Mouse (Mus musculus): ENCODE results near the gene Tmtc2.

Tmtc2 gene

DNA sequence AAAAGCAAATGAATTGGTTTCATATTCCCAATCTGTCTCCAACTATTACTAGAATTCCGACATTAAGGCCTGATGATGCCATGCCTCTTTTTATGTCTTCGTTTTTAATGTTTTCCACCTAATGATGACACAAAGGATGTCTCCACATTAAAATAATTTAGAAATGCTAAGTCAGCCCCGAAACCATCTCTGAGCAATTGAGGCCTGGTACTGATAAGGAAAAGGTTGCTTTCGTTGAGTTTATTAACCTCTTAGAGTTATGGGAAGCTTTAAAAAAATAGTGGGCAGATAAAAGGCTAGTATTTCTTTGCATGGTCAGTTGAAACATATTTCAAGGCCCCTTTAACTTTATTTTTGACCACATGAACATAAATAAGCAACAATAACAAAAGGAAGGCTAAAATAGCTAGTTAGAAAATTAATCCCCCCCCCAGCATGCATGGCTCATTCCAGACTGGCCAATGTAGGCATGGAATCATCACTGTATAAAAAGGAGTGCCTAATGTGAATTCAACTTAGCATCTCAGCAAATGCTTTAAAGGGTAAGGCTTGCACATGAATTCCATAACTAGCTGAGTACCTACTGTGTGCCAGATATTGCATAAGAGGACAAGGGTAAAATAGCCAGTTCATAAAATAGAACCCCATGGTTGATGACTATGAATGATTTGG, 168.3 kb downstream of the Tmtc2 start:
- no peak for DNase-seq

DNA sequence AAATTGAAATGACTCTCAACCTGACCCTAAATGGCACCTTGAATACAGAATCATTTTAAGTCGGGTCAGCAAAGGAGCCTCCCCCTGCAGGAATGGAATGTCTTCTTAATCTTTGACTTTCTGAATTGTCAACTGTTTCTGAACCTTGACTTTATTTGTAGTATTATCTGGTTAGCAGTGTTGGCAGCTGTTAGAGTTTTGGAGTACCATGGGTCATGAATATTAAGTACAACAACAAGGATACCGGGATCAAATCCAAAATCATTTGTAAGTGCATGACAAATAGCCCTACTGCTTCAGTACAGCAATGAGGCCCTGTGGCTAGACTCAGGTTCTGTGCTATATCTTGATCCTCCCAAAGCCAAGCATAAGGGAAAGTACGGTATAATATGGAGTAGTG, 170.3 kb downstream of the Tmtc2 start:
- DNase-seq = no peak

DNA sequence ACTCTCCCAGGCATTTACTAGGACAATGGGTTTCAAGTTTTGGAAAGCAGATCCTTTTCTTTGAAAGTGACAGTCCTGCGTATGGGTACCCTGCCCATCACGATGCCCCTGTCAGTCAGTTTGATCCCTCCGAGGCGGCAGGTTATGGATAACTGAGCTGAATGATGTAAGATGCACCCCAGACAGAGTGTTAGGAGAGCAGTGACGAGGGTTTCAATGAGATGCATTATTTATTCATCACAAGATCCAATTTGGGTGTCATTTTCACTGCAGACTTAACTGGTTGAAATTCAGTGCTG, 171.8 kb downstream of the Tmtc2 start:
- DNase-seq = no peak

DNA sequence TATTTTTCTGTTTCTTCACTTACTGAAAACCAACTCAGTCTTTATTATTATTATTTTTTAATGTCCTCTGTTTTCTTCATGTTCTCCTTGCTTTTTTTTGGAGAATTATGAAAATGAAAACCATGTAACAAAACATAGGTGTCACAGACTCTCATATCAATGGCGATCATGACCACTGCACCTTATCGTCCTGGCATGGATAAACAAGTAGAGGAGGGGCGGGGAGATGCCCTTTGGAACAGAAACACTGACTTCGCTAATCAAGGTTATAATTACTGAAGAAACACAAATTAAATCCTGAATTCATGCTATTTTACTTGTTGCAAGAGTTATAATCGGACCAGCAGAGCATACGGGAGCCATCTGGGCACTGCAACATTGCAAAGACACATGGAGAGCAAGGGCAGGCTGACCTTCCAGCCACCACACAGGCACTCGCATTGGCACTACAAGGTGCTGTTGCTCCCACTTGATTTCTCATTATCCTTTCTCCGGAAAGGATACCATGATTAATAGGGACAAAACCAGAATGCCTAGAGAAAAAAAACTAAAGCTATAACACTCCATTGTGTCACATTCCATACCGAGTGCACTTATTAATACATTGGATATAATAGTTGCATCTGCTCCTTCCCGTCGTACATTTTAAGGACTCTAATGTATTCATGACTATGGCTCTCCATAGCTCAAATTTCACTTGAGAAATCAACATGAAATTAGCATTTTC, 172.3 kb downstream of the Tmtc2 start:
- DNase-seq = peak; percentile 21

DNA sequence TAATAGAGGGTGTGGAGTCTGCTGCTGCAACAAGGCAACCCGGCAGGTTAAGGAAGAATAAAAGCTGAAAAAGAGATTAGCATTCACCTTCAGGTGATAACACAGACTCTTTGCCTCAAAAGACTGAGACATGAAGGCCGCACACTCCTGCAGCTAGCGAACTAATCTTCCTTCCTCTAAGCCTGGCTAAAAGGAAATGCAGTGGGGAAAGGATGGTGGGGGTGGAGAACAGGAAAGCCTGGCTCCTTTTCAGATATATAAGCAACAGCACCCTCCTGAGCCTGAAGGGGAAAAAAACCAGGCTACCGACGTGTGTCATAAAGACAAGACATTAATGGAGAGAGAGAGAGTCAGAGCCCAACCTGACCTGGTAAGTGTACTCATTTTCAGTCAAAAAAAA, 174.9 kb downstream of the Tmtc2 start:
- DNase-seq = no peak

DNA sequence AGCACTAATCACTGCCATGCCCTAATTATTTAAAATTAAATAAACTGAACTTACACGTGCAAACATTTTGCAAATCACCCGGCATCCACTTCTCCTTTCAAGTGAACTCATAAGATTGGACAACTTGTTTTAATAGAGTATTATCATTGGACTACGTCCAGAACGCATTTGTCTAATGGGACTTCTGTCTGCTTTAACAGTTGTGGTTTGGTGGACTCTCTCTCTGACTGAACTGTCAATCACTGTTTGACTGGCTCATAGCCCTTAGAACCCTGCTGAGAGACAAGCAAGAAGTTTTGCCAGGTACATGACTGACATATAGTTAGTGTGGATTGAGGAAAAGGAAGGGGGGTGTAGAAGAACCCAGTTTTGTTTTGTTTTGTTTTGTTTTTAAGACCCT, 190.2 kb downstream of the Tmtc2 start:
- DNase-seq = peak; percentile 91

DNA sequence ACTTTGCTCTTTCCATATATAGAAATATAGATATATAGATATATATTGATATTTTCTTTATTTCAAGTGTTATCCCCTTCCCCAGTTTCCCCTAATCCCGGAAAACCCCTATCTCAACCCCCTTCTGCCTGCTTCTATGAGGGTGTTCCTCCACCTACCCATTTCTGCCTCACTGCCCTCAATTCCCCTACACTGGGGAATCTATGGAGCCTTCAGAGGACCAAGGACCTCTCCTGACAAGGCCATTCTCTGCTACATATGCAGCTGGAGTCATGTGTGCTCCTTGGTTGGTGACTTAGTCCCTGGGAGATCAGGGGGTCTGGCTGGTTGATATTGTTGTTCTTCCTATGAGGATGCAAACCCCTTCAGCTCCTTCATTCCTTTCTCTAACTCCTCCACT, 192.5 kb downstream of the Tmtc2 start:
- peak; percentile 48 for DNase-seq

DNA sequence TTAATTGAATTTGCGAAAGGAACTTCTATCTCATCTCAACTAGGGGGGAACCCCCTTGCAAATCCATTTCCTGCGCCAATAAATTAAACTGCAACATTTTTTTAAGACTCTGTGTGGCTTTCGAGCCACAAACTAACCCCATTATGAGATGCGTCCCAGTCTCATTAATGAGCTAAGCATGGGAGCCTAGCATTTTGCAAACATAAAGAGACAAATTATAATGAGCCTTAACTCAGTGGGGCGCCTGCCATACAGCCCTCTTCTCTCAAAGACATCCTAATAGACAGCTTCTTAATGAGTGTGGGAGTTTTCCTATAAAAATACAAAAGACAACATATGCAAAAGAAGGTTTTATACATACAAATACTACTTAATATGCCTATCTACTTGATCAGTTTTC, 193.0 kb downstream of the Tmtc2 start:
- peak; percentile 96 for DNase-seq

DNA sequence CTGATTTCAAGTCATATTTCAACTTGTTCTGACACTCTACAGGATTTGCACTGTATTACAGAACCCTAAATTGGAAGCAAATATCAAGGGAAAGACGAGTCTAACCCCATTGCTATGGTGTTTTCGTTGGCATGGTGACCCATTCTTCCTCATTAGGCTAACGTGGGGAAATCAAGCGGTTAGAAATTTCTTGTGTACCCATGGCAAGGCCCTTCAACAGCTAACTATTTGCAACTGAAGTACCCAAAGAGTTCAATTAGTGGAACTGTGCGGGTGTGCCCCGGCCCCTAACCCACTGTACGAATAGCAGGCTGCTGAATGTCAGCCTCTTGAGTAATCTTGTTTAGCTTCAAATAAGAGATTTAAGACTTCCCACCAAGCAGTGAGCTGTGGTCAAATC, 193.7 kb downstream of the Tmtc2 start:
- DNase-seq = peak; percentile 96

DNA sequence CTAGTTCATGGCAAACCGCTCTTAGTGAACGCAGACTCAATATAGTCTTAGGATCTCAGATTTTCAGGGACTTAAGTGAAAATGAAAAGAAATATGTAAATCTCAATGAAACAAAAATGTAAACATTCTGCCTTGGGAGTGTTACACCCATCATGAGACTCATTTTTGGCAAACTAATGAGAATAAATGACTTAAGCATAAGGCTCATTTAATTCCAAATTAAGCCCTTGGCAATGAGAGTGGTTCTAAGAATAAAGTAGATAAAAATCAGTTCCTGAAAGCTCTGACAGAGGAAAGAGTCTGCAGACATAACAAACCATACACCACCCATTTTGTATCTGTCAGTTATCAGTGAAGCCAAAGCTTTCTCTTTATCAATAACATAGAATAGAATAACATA, 196.5 kb downstream of the Tmtc2 start:
- no peak for DNase-seq

DNA sequence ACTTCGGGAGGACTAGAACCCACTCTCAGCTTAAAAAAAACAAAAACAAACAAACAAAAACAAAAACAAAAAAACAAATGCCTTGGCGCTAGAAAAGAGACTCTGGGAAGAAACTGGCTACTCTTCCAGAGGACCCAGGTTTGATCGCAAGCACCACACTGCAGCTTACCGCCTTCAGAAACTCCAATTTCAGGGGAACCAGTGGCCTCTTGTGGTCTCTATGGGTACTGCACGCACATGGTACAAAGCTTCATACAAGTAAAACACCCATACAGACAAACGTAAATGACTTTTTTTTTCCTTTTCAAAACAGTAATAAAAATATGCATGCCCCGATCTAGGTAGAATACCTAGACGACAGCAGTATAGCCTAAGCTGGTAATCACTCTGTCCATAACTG, 201.0 kb downstream of the Tmtc2 start:
- no peak for DNase-seq

DNA sequence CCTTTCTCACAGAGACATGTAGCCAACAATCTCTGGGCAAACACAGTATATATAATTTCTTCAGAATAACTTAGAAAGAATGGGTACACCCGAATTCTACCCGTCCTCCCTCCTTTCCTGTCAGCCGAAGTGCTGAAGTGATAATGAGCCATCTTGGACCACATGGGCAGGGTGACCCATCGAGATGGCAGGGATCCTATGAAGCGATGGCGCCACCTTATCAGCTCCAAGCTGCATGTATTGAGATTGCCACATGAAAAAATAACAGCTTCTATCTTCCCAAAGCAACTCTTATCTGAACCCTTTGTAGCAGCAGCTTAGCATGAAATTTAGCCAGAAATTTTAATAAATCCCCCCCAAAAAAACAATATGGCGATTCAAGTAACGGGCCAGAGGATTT, 206.0 kb downstream of the Tmtc2 start:
- no peak for DNase-seq

DNA sequence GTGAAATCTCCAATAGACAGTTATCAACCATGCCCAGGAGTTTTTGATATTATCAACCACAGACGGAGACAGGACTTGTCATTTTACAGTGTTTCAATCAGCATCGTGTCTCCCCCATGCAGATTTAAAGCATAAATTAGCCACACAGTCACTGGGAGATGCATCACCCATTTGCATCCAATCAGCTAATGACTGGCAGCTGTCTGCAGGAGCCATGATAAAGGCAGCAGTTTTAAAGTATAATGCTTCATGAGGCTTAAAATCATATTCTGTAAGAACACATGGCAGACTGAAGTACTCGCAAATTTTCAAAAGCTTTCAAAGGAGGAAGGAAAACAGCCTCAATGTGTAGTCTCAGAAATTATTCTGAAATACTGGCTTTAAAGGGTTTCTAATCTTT, 209.8 kb downstream of the Tmtc2 start:
- no peak for DNase-seq

DNA sequence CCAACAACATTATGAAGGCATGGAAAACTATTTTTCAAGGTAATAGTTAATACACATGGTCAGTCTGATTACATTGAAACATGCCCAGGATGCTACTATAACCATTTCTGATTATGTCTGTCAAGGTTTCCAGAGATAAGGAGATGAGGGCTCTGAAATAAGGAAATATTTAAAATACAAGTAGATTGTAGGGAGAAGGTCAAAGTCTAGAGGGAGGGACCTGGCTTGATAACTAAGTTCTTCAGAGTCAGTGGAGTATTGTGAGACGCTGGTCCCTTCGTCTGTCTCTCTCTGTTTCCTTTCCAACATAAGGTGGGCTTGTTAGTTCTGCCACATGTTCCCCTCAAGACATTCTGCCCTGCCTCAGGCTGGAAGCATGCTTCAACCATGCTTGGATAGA, 223.9 kb downstream of the Tmtc2 start:
- DNase-seq = no peak

DNA sequence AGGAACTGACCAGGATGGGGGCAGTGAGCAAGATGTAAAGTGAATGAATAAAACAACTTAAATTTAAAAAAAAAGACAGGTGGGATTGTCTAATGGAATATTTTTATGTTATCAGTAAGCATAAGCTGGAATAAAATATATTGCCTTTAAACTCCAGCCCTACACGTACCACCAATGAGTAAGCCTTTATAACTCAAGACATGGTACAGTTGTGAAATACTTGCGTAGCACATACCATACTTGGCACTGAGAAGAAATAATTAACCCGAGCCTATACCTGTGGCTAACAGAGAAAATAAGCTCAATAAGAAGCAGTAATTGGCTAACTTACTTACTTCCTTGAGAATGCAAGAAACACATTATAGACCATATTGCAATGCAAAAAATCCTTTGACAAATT, 228.3 kb downstream of the Tmtc2 start:
- DNase-seq = no peak

DNA sequence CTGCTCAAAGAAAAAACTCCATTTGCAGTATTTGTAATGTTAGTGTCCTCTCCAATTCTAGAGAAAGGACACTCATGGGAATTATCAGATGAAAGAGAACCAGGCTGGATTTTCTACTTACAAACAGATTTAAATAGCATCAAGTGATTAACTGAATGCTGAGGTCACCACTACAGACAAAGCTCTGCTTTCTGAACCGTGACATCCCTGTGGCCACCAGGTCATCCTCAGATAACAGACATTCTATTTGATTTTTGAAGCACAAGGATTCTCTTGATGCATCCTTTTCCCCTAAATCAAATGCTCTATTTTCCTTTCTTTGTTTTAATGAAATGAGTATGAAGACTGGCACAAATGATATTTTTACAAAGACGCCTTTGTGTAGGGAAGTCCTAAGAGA, 241.4 kb downstream of the Tmtc2 start:
- DNase-seq = peak; percentile 69

DNA sequence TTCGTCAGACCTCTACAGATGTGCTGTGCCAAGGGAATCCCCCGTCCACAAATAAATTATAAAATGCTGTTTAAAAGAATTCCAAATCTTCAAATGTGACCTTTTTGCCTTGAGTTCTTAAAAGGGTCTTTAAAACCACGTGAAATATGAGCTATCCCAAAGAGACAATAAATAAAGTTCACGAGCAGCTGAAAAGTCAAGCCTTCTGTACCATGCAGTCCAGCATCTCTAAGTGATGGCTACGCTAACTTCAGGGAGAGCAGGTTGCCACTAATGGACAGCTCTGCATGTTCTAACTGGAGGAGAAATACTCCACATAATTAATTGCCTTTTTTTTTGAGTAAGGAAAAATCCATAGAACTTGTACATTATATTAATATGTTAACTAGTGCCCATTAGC, 243.9 kb downstream of the Tmtc2 start:
- DNase-seq = no peak

DNA sequence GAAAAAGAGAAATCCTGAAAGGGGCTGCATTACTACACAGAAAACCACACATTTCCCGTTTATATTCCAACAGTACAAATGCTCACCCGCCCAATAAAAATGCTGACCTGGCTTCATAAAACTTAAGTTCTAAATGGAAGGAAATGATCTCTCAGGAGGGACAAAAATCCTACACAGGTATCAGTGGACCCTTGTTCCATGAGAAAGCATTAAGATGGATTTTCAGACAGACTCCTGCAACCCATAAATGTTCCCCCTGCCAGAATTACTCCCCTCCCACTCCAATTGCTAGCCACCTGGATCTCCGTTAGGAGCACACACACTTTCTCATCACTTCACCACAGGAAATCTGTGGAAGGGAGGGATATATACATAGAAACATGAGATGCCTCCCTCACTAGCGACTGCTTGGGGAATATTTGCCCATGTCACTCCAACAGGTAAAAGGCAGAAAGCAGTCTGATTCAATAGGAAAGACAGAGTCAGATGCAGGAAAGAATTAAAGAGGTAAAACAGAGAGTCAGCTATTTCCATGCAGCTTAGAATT, 250.5 kb downstream of the Tmtc2 start:
- DNase-seq = no peak

DNA sequence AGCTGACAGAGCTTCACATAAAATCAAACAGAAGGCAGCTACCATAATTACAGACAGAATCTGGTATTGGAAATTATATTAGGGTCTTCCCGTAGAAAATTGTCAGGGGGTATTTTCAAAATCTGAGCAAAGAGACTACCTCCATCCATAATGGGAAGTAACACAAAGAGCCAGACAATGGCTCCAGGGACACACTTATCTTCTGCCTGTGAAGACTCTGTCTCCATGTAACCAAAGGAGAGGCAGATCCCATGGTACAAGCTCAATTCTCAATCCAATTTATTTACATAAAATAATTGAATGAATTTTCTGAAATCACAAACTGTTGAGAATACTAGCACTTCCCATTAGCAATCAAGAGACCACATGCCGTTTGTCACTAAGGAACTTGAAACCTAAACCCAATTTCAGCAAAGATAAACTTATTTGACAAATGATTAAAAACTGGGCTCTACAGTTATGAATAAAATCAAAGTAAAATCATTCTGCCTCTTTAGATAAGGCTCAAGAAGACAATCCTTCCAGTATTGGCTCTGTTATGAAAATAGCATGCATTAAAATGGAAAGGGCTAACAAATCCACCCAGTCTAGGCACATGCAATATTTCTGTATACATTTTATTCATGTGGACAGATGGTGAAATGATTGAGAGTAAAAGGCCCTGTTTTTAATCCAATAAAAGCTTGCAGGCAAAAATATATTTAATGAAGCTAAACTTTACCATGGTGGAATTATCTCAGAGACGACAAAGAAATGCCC, 254.8 kb downstream of the Tmtc2 start:
- DNase-seq = no peak

DNA sequence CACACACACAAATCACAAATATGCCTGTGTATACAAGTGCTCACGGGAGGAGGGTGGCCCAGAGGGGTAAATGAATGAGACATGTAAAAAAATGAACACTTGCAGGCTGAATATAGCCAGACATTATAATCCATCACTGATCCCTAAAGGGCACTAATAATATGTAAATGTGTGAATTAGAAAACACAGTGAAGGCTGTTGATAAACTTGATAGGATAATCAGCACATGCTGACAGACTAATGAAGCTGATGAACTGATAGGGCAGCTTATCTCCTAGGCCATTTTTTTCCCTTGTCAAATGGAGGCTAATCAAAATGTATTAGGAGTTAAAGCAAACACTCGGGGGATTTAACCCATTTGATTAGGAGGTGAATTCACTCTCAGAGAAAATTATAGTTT, 255.4 kb downstream of the Tmtc2 start:
- DNase-seq = peak; percentile 66

DNA sequence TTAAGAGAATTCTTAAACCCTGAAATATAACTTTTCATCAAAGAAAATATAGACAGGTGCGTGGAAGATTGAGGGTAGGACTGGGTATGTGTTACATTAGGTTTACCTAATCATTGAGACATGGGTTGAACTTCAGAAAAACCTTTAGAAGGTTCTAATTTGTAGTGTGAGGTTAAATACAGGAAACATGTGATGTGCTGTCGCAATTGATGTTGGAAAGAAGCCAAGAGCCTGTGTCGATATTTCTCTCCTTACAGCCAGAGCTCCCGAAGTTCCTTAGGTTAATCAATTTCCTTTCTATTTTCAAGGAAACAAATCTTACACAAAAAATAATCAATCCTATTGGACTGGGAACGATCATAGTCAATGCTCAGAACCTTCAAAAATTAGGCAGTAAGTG, 261.3 kb downstream of the Tmtc2 start:
- no peak for DNase-seq

DNA sequence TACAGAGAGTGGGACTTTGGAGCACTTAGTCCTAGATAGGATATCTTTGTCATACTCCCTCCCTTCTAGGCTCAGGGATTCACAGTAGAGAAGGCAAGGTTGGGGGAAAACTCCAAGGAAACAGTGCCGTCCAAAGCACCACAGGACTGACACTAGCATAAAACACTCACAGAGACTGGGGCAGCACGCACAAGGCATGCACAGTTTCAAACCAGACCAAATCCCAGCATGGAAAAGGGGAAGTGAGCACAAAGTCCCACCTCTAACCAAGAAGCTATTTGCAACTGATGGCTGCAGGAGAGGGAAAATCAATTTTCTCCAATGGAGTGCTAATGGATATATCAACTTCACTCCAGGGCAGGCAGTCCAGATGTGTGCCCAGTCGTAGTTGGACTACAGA, 276.7 kb downstream of the Tmtc2 start:
- no peak for DNase-seq

DNA sequence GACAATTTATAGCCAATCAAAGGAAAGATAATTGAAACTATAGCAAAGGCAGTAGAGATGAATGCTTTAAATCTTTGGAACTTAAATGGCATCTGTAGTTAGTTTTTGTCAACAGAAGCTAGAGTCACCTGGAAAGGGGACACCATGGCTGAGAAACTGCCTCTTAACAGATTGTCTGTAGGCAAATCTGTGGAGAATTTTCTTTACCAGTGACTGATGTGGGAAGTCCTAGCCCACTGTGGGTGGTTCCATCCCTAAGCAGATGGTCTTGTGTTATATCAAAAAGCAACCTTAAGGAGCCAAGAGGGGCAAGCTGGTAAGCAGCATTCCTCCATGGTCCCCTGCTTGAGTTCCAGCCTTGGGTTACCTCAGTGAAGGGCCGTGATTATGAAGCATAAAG, 281.3 kb downstream of the Tmtc2 start:
- DNase-seq = no peak

DNA sequence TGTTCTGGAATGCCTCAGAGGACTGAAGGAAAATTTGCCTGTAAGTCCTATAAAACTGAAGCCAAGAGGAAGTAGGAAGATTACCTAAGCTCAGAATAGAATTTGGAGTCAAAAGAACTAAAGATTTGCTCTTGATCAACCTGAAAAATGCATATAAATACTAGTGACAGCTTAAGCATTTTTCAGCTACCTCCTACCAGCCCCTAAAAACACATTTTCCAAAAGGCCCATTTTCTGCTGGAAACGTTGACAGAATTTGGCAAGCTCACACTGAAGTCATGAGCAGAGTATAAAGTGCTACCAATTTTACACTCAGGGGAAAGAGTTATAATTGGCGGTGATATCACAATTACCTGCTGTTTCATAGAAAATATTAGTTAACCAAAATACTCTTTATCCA, 285.8 kb downstream of the Tmtc2 start:
- DNase-seq = no peak
